Mouse (Mus musculus) adrenal gland, adult 10 weeks (tissue): Measurements from ENCODE around the gene Prl2c2. TPM values are rescaled to one million over a fixed set of nuclear protein-coding genes. Genes with fewer than 3 reads are reported as not detected.

Experiments used
- polyA plus RNA-seq: library from polyadenylated mRNA; stranded (reverse); fragments of 350-450 nt; fragmentation: Illumina TruSeq; extraction: RNeasy Lipid Tissue Mini Kit (QIAGEN cat#74804); gene quantifications from one replicate; pipeline ENCODE4 v1.2.3, GENCODE M21; 2014; ENCODE audit warnings: low read depth, low replicate concordance

Prl2c2 gene
- not detected for polyA plus RNA-seq

GRCm38 (mm10) chr13:13005283-13005682 lies at the start of gene Prl2c2:
Gene Prl2c2, minus strand, starts transcription at chr13:13005383.

Other genes with a start within 250 kb of the Prl2c2 start
- not detected for gene Prl2c3, start 205.3 kb downstream of the Prl2c2 start, polyA plus RNA-seq
- gene Prl2c5, start 177.3 kb upstream of the Prl2c2 start, polyA plus RNA-seq, result not detected